Comparison of ENCODE assay signal across 18 mouse cellular contexts in genomic region chr2:34906426-34906825, GRCm38 (mm10). TPM values are rescaled to one million over a fixed set of nuclear protein-coding genes. Genes with fewer than 3 reads are reported as not detected.
DNase-seq lines count a peak whose midpoint lies in the region; ATAC-seq and TF ChIP-seq lines count a peak whose summit lies in the region.
"Had no signal": no experiment of that assay in that cellular context is flagged by ENCODE, and none has a peak within 500 bp of the region (broad histone marks: within the 10 kb centered on the region; RNA-seq: fewer than 3 reads in every experiment).

No protein-coding gene starts in this region.

- peaks cover 37% of the 10 kb centered on the region for H3K36me3 ChIP-seq in liver, embryonic 12.5 days
- H3K36me3 ChIP-seq in liver, postnatal 0 days (replicated peaks; ENCODE audit: insufficient read depth, low read length) = peaks cover 11% of the 10 kb centered on the region; the same call in 1 of the 2 replicates
- H3K36me3 ChIP-seq: intestine, embryonic 15.5 days; limb, embryonic 12.5 days had no signal

- peak overlapping the region; percentile 40 for H3K4me2 ChIP-seq in liver, embryonic 12.5 days
- H3K4me2 ChIP-seq in liver, postnatal 0 days (ENCODE audit: low read depth, low read length) = no peak overlapping the region
- H3K4me2 ChIP-seq: heart, embryonic 11.5 days; intestine, embryonic 15.5 days; limb, embryonic 12.5 days had no signal

- H3K4me3 ChIP-seq in cerebellum, adult 2 months (replicated peaks; ENCODE audit: insufficient read depth, low read depth, low read length) = no peak overlapping the region
- H3K4me3 ChIP-seq in liver, embryonic 12.5 days = no peak overlapping the region
- no peak overlapping the region for H3K4me3 ChIP-seq in liver, postnatal 0 days (ENCODE audit: low read depth, low read length)
- H3K4me3 ChIP-seq: forebrain, embryonic 13.5 days; hindbrain, embryonic 10.5 days; intestine, embryonic 15.5 days; limb, embryonic 12.5 days had no signal

- H3K9me3 ChIP-seq in liver, embryonic 12.5 days (replicated peaks) = no peaks in the 10 kb centered on the region
- H3K9me3 ChIP-seq in liver, postnatal 0 days (ENCODE audit: low read length) = no peaks in the 10 kb centered on the region
- H3K9me3 ChIP-seq: forebrain, embryonic 13.5 days; hindbrain, embryonic 10.5 days; intestine, embryonic 15.5 days; limb, embryonic 12.5 days had no signal

- TF ChIP-seq CTCF in cerebellum, adult 2 months (IDR thresholded peaks at IDR 0.05; ENCODE audit: borderline replicate concordance, insufficient read depth, low read depth, low read length) = no peak
- no peak for TF ChIP-seq CTCF in liver, postnatal 0 days (IDR thresholded peaks at IDR 0.05; ENCODE audit: low read depth)

- peaks cover 5% of the 10 kb centered on the region for H3K4me1 ChIP-seq in cerebellum, adult 2 months (ENCODE audit: control insufficient read depth, insufficient read depth, low read length)
- peaks cover 39% of the 10 kb centered on the region for H3K4me1 ChIP-seq in liver, embryonic 12.5 days
- H3K4me1 ChIP-seq in liver, postnatal 0 days (ENCODE audit: insufficient read depth) = peaks cover 27% of the 10 kb centered on the region

- WGBS in cerebellum, adult 2 months = 66% methylated on average over 6 of the region's 6 CpGs
- 53% methylated on average over 6 of the region's 6 CpGs for WGBS in liver, embryonic 12.5 days (ENCODE audit: insufficient replicate concordance)
- WGBS in liver, postnatal 0 days (ENCODE audit: insufficient replicate concordance) = 78% methylated on average over 6 of the region's 6 CpGs

- peak; percentile 36 for DNase-seq in cerebellum, adult 9-10 months
- no peak for DNase-seq in cerebellum, adult 2 months
- no peak for DNase-seq in liver, postnatal 0 days
- peak; percentile 23 for DNase-seq in thymus, postnatal 4 days
- no peak for DNase-seq in thymus, postnatal 0 days (ENCODE audit: low spot score)
- no peak for DNase-seq in urinary bladder, postnatal 36 days (ENCODE audit: low spot score in 2 of 2)

- no peak for TF ChIP-seq EP300 in liver, postnatal 0 days (IDR thresholded peaks at IDR 0.05; ENCODE audit: low read depth)

- no peaks in the 10 kb centered on the region for H3K27me3 ChIP-seq in cerebellum, adult 2 months (ENCODE audit: control insufficient read depth, insufficient read depth, low read length)
- H3K27me3 ChIP-seq in liver, embryonic 12.5 days (replicated peaks) = no peaks in the 10 kb centered on the region; the same call in 1 of the 2 replicates
- H3K27me3 ChIP-seq in liver, postnatal 0 days (ENCODE audit: insufficient read depth, low read length) = no peaks in the 10 kb centered on the region
- H3K27me3 ChIP-seq: intestine, embryonic 15.5 days had no signal

- no peak for ATAC-seq in liver, embryonic 12.5 days
- no peak for ATAC-seq in liver, postnatal 0 days
- ATAC-seq: activated CD4-positive, CD25-positive, alpha-beta regulatory T cell, adult 4 months; forebrain, embryonic 13.5 days; hindbrain, embryonic 16.5 days; intestine, embryonic 15.5 days; lung, postnatal 0 days had no signal

- no peak overlapping the region for H3K27ac ChIP-seq in cerebellum, adult 2 months (ENCODE audit: insufficient read depth, low read length)
- H3K27ac ChIP-seq in liver, embryonic 12.5 days = peak overlapping the region; percentile 39; the same call in 1 of the 2 replicates
- no peak overlapping the region for H3K27ac ChIP-seq in liver, postnatal 0 days (ENCODE audit: low read depth)
- H3K27ac ChIP-seq: forebrain, embryonic 13.5 days; hindbrain, embryonic 10.5 days; intestine, embryonic 15.5 days; limb, embryonic 12.5 days; macrophage had no signal

- peak overlapping the region; percentile 35; the same call in 1 of the 2 replicates for H3K9ac ChIP-seq in liver, embryonic 12.5 days
- H3K9ac ChIP-seq in liver, postnatal 0 days (replicated peaks) = no peak overlapping the region
- H3K9ac ChIP-seq: forebrain, embryonic 13.5 days; intestine, embryonic 15.5 days; limb, embryonic 12.5 days had no signal

- TF ChIP-seq POLR2A in cerebellum, adult 2 months (IDR thresholded peaks at IDR 0.05; ENCODE audit: borderline replicate concordance, insufficient read depth, low read length) = no peak

RNA-seq across cellular contexts. Expression of gene Phf19, which starts 7.4 kb away (rescaled TPM):
- 1.7 and 2.2 TPM in 2 replicates for polyA plus RNA-seq in cerebellum, adult 2 months (2012; rRNA removed)
- polyA plus RNA-seq in liver, embryonic 12.5 days (2016; fragmentation: Nextera tagmentation; extraction: Ambion mirVana) = 3.1 and 3.7 TPM in 2 replicates
- polyA plus RNA-seq in liver, postnatal 0 days (2015; fragmentation: Nextera tagmentation; extraction: Ambion mirVana) = 1.1 and 1.3 TPM in 2 replicates
- polyA plus RNA-seq in thymus, postnatal 0 days (2015; fragmentation: Nextera tagmentation; extraction: Ambion mirVana) = 10.7 TPM in 2 replicates

RNA-seq across cellular contexts. Expression of gene Psmd5, which starts 31.7 kb away (rescaled TPM):
- 47.9 and 52.9 TPM in 2 replicates for polyA plus RNA-seq in cerebellum, adult 2 months (2012; rRNA removed)
- polyA plus RNA-seq in liver, embryonic 12.5 days (2016; fragmentation: Nextera tagmentation; extraction: Ambion mirVana) = 103 and 109 TPM in 2 replicates
- polyA plus RNA-seq in liver, postnatal 0 days (2015; fragmentation: Nextera tagmentation; extraction: Ambion mirVana) = 36.0 and 37.3 TPM in 2 replicates
- polyA plus RNA-seq in thymus, postnatal 0 days (2015; fragmentation: Nextera tagmentation; extraction: Ambion mirVana) = 81.1 and 85.3 TPM in 2 replicates

RNA-seq across cellular contexts. Expression of gene Cutal, which starts 32.2 kb away (rescaled TPM):
- 0.88 and 0.89 TPM in 2 replicates for polyA plus RNA-seq in cerebellum, adult 2 months (2012; rRNA removed)
- 2.2 and 2.3 TPM in 2 replicates for polyA plus RNA-seq in liver, embryonic 12.5 days (2016; fragmentation: Nextera tagmentation; extraction: Ambion mirVana)
- 7.2 and 8.5 TPM in 2 replicates for polyA plus RNA-seq in liver, postnatal 0 days (2015; fragmentation: Nextera tagmentation; extraction: Ambion mirVana)
- 0.30 and 0.62 TPM in 2 replicates for polyA plus RNA-seq in thymus, postnatal 0 days (2015; fragmentation: Nextera tagmentation; extraction: Ambion mirVana)
- polyA plus RNA-seq: activated CD4-positive, CD25-positive, alpha-beta regulatory T cell, adult 4 months; embryonic facial prominence, embryonic 14.5 days; forebrain, embryonic 13.5 days; hindbrain, embryonic 10.5 days; macrophage; neural tube, embryonic 11.5 days had no signal

RNA-seq across cellular contexts. Expression of gene Traf1, which starts 55.1 kb away (rescaled TPM):
- polyA plus RNA-seq in cerebellum, adult 2 months (2012; rRNA removed) = 8.4 and 9.1 TPM in 2 replicates
- 0.12 and 0.27 TPM in 2 replicates for polyA plus RNA-seq in liver, embryonic 12.5 days (2016; fragmentation: Nextera tagmentation; extraction: Ambion mirVana)
- 0.34 and 0.43 TPM in 2 replicates for polyA plus RNA-seq in liver, postnatal 0 days (2015; fragmentation: Nextera tagmentation; extraction: Ambion mirVana)
- polyA plus RNA-seq in thymus, postnatal 0 days (2015; fragmentation: Nextera tagmentation; extraction: Ambion mirVana) = 14.3 and 15.4 TPM in 2 replicates
- polyA plus RNA-seq: neural tube, embryonic 11.5 days had no signal

Comparison
In these comparisons a context has a peak if more than half of its experiments do, and no peak if none do; other contexts are left out.
1. DNase-seq: peak in cerebellum, adult 9-10 months (single experiment) and thymus, postnatal 4 days (single experiment); none in cerebellum, adult 2 months (0 of 2), liver, postnatal 0 days (single experiment), thymus, postnatal 0 days (single experiment) and urinary bladder, postnatal 36 days (0 of 2).